Mouse (Mus musculus) neural tube, embryonic 11.5 days (tissue): ENCODE data around the gene Abca4. TPM values are rescaled to one million over a fixed set of nuclear protein-coding genes. Genes with fewer than 3 reads are reported as not detected.
A peak's percentile ranks its signal among the peaks of the same experiment; 100 is the strongest.

Source experiments
- ATAC-seq: fragments of 200-750 bp; cut with Nextera tagmentation; 2 replicates; pipeline ENCODE4 v1.8.0; 2017; ENCODE audit warnings: moderate number of reproducible peaks, mild to moderate bottlenecking, moderate TSS enrichment, moderate library complexity; ENCODE audit not compliant: insufficient read depth, low FRiP score, low TSS enrichment
- DNase-seq: peaks from one replicate; pipeline ENCODE4 v3.0.0-alpha.2; 2015; ENCODE audit warnings: low spot score
- H3K27ac ChIP-seq: fragments of 300-500 bp; sonication (generic); 2 replicates; pipeline ENCODE4 v1.5.1; 2014; ENCODE audit warnings: low read depth, mild to moderate bottlenecking, low read length
- H3K27me3 ChIP-seq: fragments of 300-500 bp; sonication (generic); 2 replicates; pipeline ENCODE4 v1.6.1; 2014; ENCODE audit warnings: mild to moderate bottlenecking, low read length, mixed read lengths; ENCODE audit not compliant: control insufficient read depth, insufficient read depth
- H3K36me3 ChIP-seq: fragments of 300-500 bp; sonication (generic); 2 replicates; pipeline ENCODE4 v1.6.1; 2014; ENCODE audit warnings: mild to moderate bottlenecking, low read length, moderate library complexity, mixed read lengths; ENCODE audit not compliant: control insufficient read depth, insufficient read depth
- H3K4me1 ChIP-seq: fragments of 300-500 bp; sonication (generic); 2 replicates; pipeline ENCODE4 v1.6.1; 2014; ENCODE audit warnings: low read length, mixed read lengths; ENCODE audit not compliant: control insufficient read depth, insufficient read depth
- H3K4me2 ChIP-seq: fragments of 300-500 bp; sonication (generic); 2 replicates; pipeline ENCODE4 v1.6.1; 2014; ENCODE audit warnings: low read depth, mild to moderate bottlenecking, moderate library complexity
- H3K4me3 ChIP-seq: fragments of 300-500 bp; sonication (generic); 2 replicates; pipeline ENCODE4 v1.5.1; 2014; ENCODE audit warnings: low read depth, low read length
- H3K9ac ChIP-seq: fragments of 300-500 bp; sonication (generic); 2 replicates; pipeline ENCODE4 v1.6.1; 2014; ENCODE audit warnings: mild to moderate bottlenecking, low read length
- H3K9me3 ChIP-seq: fragments of 300-500 bp; sonication (generic); 2 replicates; pipeline ENCODE4 v1.6.1; 2016; ENCODE audit warnings: low read length; ENCODE audit not compliant: control insufficient read depth
- whole genome bisulfite sequencing: fragments of 180-500 bp; shearing (Covaris S2); extraction: QIAGEN DNeasy Blood & Tissue Kit; methylation state at CpG from one replicate; pipeline ENCODE4 v1.1.7; 2014; 5-methylcytosine and 5-hydroxymethylcytosine counted together
- polyA plus RNA-seq: library from polyadenylated mRNA; unstranded; fragments of >200 nt; fragmentation: Nextera tagmentation; extraction: Ambion mirVana; gene quantifications from 2 replicates; pipeline ENCODE4 v1.2.1, GENCODE M21; 2014

The Abca4 gene
- polyA plus RNA-seq, 1 experiment from 2014 or later, result 1.0 TPM

DNA sequence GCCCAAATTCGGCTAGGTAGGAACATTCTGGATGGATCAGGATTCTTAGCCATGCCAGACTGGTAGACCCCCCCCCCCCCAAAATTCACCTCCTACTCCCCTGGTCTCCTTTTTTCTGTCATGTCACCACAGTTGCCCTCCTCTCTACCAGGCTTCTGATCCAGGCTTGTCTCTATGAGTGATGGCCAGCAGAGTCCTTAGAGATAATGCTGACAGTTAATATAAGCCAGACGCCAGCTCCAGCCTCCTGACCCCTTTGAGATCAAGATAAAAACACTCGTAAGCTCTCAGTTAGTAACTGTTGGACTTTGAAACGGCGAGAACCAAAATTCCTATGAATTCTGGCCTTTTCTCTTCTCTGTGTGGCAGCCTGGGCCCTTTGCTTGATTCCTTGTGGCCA, 89.0 kb downstream of the Abca4 start:
- Histone ChIP-seq H3K4me2 (no peak overlapping the region), H3K4me1 (no peaks in the 10 kb centered on the region), H3K27me3 (no peaks in the 10 kb centered on the region), H3K9ac (no peak overlapping the region), H3K27ac (no peak overlapping the region), H3K9me3 (no peaks in the 10 kb centered on the region), H3K36me3 (no peaks in the 10 kb centered on the region), H3K4me3 (no peak overlapping the region)
- ATAC-seq, result no peak
- WGBS, result 77% methylated on average over 5 of the region's 5 CpGs
- no peak for DNase-seq

DNA sequence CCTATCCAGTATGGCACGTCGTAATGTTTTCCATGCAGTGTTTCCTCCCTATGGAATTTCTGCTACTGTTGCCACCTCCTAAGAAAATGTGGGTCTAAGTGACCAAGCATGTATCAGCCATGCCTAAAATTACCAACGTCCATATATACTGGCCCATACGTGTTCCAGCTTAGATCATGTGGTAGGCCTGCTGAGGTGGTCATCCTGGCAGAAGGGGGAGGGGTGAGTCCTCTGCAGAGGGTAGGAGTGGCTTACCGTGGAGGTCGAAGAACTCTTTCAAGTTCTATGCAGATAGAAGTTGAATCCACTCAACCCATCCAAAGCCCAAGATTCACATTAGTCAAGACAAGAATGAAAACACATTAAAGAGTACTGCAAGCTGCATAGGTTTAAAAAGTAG, 89.6 kb downstream of the Abca4 start:
- no peak for DNase-seq
- Histone ChIP-seq H3K4me2 (no peak overlapping the region), H3K9me3 (no peaks in the 10 kb centered on the region), H3K36me3 (no peaks in the 10 kb centered on the region), H3K27me3 (no peaks in the 10 kb centered on the region), H3K4me1 (no peaks in the 10 kb centered on the region), H3K27ac (no peak overlapping the region), H3K9ac (no peak overlapping the region), H3K4me3 (no peak overlapping the region)
- ATAC-seq, result no peak
- 80% methylated on average over 6 of the region's 6 CpGs for WGBS

DNA sequence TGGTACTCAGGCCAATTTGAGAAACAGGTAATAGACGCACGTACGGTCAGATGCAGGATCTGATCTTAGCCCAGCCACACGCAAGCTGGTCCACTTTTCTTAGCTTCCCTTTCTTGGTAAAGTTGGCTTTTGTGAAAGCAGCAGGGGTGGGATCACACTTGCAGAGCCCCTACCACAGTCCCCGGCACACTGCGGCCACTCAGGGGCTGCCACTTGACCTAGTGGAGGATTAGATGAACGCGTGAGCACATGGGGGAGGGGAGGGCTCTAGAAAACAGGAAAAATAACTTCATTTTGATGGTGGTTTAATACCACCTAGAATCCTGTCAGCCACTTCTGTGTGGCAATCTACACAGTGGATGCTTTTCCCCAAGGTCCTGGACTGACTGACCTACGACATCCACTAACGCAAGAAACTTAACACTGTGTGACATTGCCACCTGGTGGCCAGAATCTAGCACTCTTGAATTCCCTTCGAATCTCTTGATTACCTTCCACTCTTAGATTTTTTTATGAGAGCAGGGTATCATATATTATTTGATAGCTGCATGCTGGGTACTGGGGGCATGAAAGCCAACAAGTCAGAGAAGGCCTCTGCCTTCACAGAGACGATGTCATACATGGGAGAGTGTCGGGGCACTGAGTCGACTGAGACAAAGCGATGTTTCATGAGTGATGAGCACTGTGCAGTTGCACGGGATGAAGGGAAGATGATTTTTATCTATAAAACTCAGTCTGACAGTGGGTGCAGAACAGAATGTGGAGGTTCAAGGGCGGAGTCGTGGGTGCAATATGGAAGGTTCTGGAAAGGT, 96.6 kb downstream of the Abca4 start:
- WGBS, result 72% methylated on average over 18 of the region's 18 CpGs
- peak; percentile 48 for ATAC-seq
- H3K27ac ChIP-seq, result no peak overlapping the region
- H3K4me3 ChIP-seq, result no peak overlapping the region
- no peaks in the 10 kb centered on the region for H3K4me1 ChIP-seq
- H3K27me3 ChIP-seq, result no peaks in the 10 kb centered on the region
- peak; percentile 72 for DNase-seq
- H3K36me3 ChIP-seq, result no peaks in the 10 kb centered on the region
- H3K9ac ChIP-seq, result no peak overlapping the region
- no peak overlapping the region for H3K4me2 ChIP-seq
- H3K9me3 ChIP-seq, result no peaks in the 10 kb centered on the region

DNA sequence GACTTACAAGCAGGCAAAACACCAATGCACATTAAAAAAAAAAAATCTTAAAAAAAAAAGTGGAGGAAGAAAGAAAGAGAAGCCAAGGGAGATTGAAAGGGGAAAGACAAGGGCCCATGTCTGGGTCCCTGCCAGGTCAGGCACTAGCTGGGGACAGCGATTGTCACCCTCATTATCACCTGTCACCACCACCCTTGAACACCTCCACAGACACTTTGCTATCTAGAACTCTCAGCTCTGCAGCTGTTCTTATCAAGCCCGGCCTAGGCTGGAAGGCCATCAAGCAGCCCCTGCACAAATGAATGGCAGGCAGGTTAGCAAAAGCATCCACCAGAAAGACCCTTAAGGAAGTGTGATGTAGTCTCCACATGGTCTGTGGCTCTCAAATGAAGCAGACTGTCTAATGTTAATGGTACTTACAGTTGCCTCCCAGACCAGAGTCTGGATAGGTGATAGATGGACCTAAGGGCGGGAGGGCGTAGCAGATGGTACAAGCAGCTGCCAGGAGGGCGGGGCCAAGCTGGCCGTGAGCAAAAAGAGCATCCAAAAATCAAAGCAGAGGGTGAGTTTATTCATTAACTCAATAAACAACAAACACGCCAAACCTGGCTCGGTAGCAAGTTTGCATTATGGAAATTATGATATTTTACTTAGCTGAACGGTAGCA, 98.1 kb downstream of the Abca4 start:
- no peak overlapping the region for H3K9ac ChIP-seq
- DNase-seq (no peak), ATAC-seq (no peak)
- H3K9me3 ChIP-seq, result no peaks in the 10 kb centered on the region
- no peaks in the 10 kb centered on the region for H3K27me3 ChIP-seq
- 77% methylated on average over 9 of the region's 9 CpGs for WGBS
- H3K4me1 ChIP-seq, result no peaks in the 10 kb centered on the region
- H3K27ac ChIP-seq, result no peak overlapping the region
- no peaks in the 10 kb centered on the region for H3K36me3 ChIP-seq
- H3K4me3 ChIP-seq, result no peak overlapping the region
- no peak overlapping the region for H3K4me2 ChIP-seq

DNA sequence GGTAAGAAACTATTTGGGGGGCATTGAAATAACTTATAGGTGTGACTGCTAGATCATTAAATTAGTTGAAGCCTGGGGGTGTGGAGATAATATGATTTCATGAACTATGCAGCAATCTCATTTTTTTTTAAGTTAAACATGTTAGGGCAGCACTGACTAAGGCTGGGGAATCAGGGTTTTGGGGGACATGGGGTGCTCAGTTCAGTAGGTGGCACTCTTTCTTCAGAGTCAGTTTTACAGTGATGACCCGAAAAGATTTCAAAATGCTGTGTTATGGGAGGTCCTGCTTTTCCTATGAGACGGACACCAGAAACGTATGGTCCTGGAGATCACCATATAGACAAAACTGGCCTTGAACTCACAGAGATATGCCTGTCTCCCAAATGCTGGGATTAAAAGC, 99.2 kb downstream of the Abca4 start:
- 92% methylated on average over 3 of the region's 3 CpGs for WGBS
- Histone ChIP-seq H3K4me1 (no peaks in the 10 kb centered on the region), H3K27me3 (no peaks in the 10 kb centered on the region), H3K36me3 (no peaks in the 10 kb centered on the region), H3K9ac (no peak overlapping the region), H3K4me3 (no peak overlapping the region), H3K4me2 (no peak overlapping the region), H3K27ac (no peak overlapping the region), H3K9me3 (no peaks in the 10 kb centered on the region)
- no peak for ATAC-seq
- DNase-seq, result no peak

DNA sequence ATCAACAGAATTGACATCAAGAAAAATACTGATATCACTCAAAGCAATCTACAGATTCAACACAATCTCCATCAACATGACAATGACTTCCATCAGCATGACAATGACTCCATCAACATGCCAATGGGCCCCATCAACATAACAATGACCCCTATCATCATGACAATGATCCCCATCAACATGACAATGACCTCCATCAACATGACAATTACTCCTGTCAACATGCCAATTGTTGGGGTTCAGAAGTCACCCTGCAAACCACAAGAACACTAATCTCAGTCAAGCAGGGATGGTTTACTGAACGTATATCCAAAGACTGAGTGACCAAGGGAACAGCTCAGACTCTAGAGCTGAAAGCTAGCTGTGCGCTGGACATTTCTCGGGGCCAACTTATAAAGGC, 101.2 kb downstream of the Abca4 start:
- 85% methylated on average over 3 of the region's 3 CpGs for WGBS
- no peak overlapping the region for H3K4me2 ChIP-seq
- no peak overlapping the region for H3K27ac ChIP-seq
- no peaks in the 10 kb centered on the region for H3K9me3 ChIP-seq
- no peaks in the 10 kb centered on the region for H3K27me3 ChIP-seq
- H3K4me3 ChIP-seq, result no peak overlapping the region
- H3K4me1 ChIP-seq, result no peaks in the 10 kb centered on the region
- DNase-seq (no peak), ATAC-seq (no peak)
- no peak overlapping the region for H3K9ac ChIP-seq
- H3K36me3 ChIP-seq, result no peaks in the 10 kb centered on the region

DNA sequence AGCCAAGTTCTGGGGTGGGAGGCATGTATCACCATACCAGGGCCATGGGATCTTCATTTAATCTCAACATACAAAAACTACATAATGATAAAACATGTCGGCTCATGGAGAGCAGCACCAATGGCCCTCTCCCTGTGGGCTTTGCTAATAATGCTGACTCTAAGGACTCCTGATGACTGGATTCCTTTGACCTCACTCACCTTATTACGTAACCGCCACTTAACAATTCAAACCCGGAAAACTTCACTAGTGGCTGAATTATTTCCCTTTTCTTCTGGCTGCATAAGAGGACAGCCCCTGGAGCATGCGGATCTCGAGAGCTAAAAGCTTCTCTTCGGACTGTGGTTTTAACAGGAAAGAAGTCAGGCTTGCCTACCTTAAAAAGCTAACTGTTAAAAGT, 106.6 kb downstream of the Abca4 start:
- no peak overlapping the region for H3K27ac ChIP-seq
- H3K4me3 ChIP-seq, result no peak overlapping the region
- H3K9ac ChIP-seq, result no peak overlapping the region
- no peaks in the 10 kb centered on the region for H3K36me3 ChIP-seq
- 89% methylated on average over 7 of the region's 7 CpGs for WGBS
- no peaks in the 10 kb centered on the region for H3K27me3 ChIP-seq
- ATAC-seq (no peak), DNase-seq (no peak)
- H3K9me3 ChIP-seq, result no peaks in the 10 kb centered on the region
- H3K4me1 ChIP-seq, result no peaks in the 10 kb centered on the region
- H3K4me2 ChIP-seq, result no peak overlapping the region

DNA sequence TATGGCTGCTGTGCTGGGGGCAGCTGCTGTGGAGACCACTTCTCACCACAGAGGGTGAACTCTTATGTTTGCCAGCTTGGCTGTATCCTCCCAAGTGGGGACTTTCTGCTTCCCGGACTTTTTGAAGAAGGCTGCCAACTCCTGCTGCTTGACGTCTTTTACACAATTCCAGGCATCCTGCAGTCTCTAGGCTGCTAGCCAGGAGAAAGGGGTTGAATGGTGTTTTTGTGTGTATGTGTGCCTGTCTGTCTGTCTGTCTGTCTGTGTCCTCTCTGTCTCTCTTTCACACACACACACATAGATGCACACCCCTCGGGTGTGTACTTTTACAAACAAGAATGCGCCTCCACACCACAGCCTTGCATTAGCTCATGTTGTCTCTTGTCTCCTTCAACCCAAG, 108.2 kb downstream of the Abca4 start:
- Histone ChIP-seq H3K9me3 (no peaks in the 10 kb centered on the region), H3K4me2 (no peak overlapping the region), H3K9ac (no peak overlapping the region), H3K27me3 (no peaks in the 10 kb centered on the region), H3K27ac (no peak overlapping the region), H3K4me3 (no peak overlapping the region), H3K36me3 (no peaks in the 10 kb centered on the region), H3K4me1 (no peaks in the 10 kb centered on the region)
- WGBS, result 67% methylated on average over 4 of the region's 4 CpGs
- no peak for ATAC-seq
- DNase-seq, result no peak

DNA sequence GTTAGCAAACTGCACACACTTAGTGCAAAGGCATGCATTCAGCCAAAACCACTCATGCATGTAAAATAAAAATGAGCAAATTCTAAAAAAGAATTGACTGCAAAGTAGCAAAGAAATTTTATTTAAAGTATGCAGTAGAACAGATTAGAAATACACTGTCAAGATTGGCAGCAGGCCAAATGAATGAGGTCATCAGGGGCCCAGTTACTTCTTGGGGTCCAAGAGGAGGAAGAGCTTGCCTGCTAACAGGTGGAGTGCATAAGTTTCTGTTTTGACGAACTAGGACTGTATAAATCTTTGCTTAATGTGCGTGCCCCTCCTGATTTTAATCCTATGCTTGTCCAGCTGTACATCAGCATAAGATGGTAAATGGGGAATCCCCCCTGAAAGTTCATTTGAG, 109.8 kb downstream of the Abca4 start:
- no peaks in the 10 kb centered on the region for H3K9me3 ChIP-seq
- no peak overlapping the region for H3K9ac ChIP-seq
- no peak overlapping the region for H3K27ac ChIP-seq
- no peaks in the 10 kb centered on the region for H3K36me3 ChIP-seq
- no peak for ATAC-seq
- DNase-seq, result no peak
- 81% methylated on average over 2 of the region's 2 CpGs for WGBS
- no peaks in the 10 kb centered on the region for H3K4me1 ChIP-seq
- H3K27me3 ChIP-seq, result no peaks in the 10 kb centered on the region
- H3K4me3 ChIP-seq, result no peak overlapping the region
- no peak overlapping the region for H3K4me2 ChIP-seq
